34 mouse cellular contexts compared by ENCODE assay signal in genomic region chr4:153374233-153374632, GRCm38 (mm10).
"Had no signal": no experiment of that assay in that cellular context is flagged by ENCODE, and none has a peak within 500 bp of the region (broad histone marks: within the 10 kb centered on the region; RNA-seq: fewer than 3 reads in every experiment).

No protein-coding gene starts in this region.

- H3K9me3 ChIP-seq: heart, embryonic 12.5 days; heart, embryonic 13.5 days; heart, embryonic 15.5 days; hindbrain, embryonic 12.5 days; hindbrain, embryonic 13.5 days; hindbrain, embryonic 15.5 days; intestine, embryonic 15.5 days; kidney, embryonic 15.5 days had no signal

- H3K4me2 ChIP-seq: heart, embryonic 11.5 days; heart, embryonic 12.5 days; heart, embryonic 13.5 days; heart, embryonic 15.5 days; hindbrain, embryonic 12.5 days; hindbrain, embryonic 13.5 days; hindbrain, embryonic 14.5 days; hindbrain, embryonic 15.5 days; intestine, embryonic 15.5 days; kidney, embryonic 15.5 days had no signal

- H3K36me3 ChIP-seq: heart, embryonic 12.5 days; heart, embryonic 13.5 days; heart, embryonic 15.5 days; hindbrain, embryonic 12.5 days; hindbrain, embryonic 13.5 days; hindbrain, embryonic 15.5 days; intestine, embryonic 15.5 days; kidney, embryonic 15.5 days had no signal

- ATAC-seq: hindbrain, embryonic 16.5 days; hindbrain, postnatal 0 days; inflammation-experienced regulatory T-cells, adult 6 months; intestine, embryonic 15.5 days; intestine, embryonic 16.5 days; intestine, postnatal 0 days had no signal

- H3K9ac ChIP-seq: heart, embryonic 12.5 days; heart, embryonic 13.5 days; heart, embryonic 15.5 days; hindbrain, embryonic 12.5 days; hindbrain, embryonic 13.5 days; hindbrain, embryonic 14.5 days; hindbrain, embryonic 15.5 days; intestine, embryonic 15.5 days; kidney, embryonic 15.5 days had no signal

- DNase-seq: heart, postnatal 10 days; heart, postnatal 14 days; heart, postnatal 36 days; heart, postnatal 4 days; kidney, adult 11 months; kidney, adult 18-20 months; kidney, adult 2 months; kidney, adult 8-10 months; kidney, adult 9 months; kidney, postnatal 10 days; kidney, postnatal 14 days; kidney, postnatal 25 days; kidney, postnatal 36 days; kidney, postnatal 4 days; layer of hippocampus, adult 9-11 months; layer of hippocampus, postnatal 36 days had no signal

- H3K4me3 ChIP-seq: heart, embryonic 12.5 days; heart, embryonic 13.5 days; heart, embryonic 15.5 days; hindbrain, embryonic 12.5 days; hindbrain, embryonic 13.5 days; hindbrain, embryonic 15.5 days; intestine, embryonic 15.5 days; kidney, embryonic 15.5 days; layer of hippocampus, adult 2 months; left cerebral cortex, adult 2 months had no signal

- H3K27ac ChIP-seq: heart, embryonic 13.5 days; heart, embryonic 15.5 days; hindbrain, embryonic 12.5 days; hindbrain, embryonic 13.5 days; hindbrain, embryonic 14.5 days; hindbrain, embryonic 15.5 days; hindbrain, postnatal 0 days; intestine, embryonic 15.5 days; kidney, embryonic 15.5 days; kidney, postnatal 0 days; layer of hippocampus, adult 2 months; left cerebral cortex, adult 2 months had no signal

- H3K4me1 ChIP-seq: heart, embryonic 12.5 days; heart, embryonic 13.5 days; heart, embryonic 15.5 days; hindbrain, embryonic 12.5 days had no signal

- H3K27me3 ChIP-seq: heart, embryonic 15.5 days; hindbrain, embryonic 12.5 days; hindbrain, embryonic 15.5 days; intestine, embryonic 15.5 days; kidney, embryonic 15.5 days had no signal
